Mouse (Mus musculus): ENCODE measurements around the gene Acot9. TPM values are rescaled to one million over a fixed set of nuclear protein-coding genes. Genes with fewer than 3 reads are reported as not detected.

Acot9 gene
- total RNA-seq (2021), result 10 to 100 TPM; 18.8 to 24.1 TPM
- long read RNA-seq, experiment 1, transcript Acot9-201 (15 exons, 1,752 nt), result major isoform, 14 of 17 reads
- long read RNA-seq, experiment 1, partial matches to known transcripts, result 0 of 17 reads
- long read RNA-seq, experiment 1, other reads (novel, unspliced or antisense), result 3 of 17 reads
- long read RNA-seq, experiment 2, transcript Acot9-201 (15 exons, 1,752 nt), result major isoform, 35 of 37 reads
- long read RNA-seq, experiment 2, partial matches to known transcripts, result 0 of 37 reads
- long read RNA-seq, experiment 2, other reads (novel, unspliced or antisense), result 1 of 37 reads

DNA sequence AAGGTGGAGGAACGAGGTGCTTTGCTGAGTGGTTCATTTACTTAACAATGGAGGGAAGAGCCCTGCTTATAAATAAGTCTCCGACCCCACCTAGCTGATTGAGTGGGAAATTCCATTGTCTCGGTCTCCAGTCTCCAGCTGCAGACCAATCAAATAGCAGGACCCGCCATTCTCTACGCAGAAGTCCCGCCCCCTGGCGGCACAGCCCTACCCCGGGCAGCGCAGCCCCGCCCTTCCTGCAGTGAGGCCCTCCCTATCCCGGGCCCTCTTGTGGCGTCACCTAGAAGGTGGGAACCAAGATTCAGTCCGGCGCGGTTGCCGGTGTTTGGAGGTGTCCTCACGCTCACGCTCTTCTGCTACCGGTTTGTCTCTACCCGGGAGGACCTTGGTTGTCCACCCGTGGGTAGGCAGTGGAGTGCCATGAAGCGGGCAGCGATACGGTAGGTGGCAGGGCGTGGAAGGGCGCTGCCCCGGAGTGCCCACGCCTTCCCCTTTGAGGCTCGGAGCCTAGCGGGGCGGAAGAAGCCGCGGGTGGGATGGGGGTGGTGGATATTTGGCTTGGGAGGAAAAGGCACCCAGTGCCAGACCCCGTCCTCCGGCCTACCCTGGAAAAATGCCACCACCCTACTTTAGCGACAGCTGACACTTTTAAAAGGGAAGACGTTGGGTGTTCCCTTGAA is at the start of gene Acot9:
TSS of gene Acot9 (plus strand) at position 209 of the 680 bp plus-strand sequence.
- peak; percentile 79 to 84 for DNase-seq (ENCODE audit: low spot score in 2 of 2)

DNA sequence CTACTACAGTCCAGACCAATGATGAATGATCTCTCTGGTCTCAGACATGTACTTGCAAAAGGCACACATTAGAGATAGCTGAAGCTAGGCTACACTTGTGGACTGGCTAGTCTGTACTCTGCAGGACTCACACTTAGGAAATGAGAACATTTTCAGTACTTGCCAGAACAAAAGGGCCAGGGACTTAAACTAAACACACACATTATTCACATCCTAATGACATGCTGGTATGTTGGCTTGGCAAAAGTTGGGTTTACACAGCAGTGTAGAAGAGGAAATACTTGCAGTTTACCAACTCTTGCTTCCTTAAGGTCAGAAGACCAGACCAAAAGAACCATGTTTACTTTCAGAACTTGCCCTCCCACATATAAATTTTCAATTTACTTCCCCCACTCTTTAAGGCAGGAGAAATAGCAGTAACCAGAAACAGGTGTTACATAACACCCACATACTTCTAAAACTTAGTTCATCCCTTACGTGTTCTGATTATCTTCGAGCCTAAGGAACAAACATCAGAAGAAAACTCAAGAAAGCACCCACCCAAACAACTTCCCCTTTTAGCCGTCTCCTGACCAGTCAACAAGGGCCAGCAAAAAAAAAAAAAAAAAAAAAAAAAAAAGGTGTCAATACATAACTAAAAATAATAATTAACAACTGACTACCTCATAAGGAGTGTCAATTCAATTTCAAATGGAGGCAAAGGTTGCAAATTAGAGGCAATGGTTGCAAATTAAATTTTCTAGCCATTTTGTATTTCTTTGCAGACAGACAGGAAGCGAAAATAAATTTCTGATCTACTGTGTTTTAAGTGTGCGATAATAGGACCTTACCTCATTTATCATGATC is 47.7 kb upstream of the Acot9 start:
- no peak for DNase-seq (ENCODE audit: low spot score in 2 of 2)

DNA sequence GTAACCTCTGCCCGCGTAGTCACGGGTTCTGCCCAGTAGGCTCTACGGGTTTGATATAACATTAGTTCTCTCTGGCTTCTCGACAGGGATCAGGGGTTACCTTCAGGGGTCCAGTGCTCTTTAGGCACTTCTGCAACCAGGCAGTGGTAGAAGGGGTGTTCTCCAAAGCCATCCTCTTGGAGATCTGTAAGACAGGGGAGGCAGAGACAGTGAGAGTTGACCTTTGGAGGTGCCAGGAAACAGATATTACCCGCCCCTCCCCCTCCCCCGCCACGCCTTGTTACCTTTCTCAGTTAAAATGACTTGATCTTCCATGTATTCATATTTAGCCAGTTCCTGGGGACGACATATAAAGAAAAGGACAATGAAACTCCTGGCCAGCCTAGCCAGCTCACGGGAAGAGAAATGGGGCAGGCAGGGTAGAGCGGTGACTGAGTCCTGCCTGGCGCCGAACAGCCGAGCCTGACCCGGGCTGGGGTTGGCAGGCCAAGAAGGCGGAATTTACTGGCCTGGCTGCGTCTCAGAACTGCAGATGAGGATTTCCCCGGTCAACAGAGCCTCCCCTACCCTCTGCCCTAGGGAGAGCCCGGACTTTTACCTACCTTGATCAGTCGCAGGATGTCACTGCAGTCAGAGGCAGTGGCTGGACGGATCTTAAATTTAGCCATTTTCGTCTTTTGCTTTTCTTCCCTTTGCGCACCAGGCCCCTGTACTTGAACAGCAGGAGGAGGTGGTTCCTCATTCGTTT is 46.6 kb upstream of the Acot9 start:
- DNase-seq (ENCODE audit: low spot score in 2 of 2), result peak in 1 of 2 experiments; percentile 1

DNA sequence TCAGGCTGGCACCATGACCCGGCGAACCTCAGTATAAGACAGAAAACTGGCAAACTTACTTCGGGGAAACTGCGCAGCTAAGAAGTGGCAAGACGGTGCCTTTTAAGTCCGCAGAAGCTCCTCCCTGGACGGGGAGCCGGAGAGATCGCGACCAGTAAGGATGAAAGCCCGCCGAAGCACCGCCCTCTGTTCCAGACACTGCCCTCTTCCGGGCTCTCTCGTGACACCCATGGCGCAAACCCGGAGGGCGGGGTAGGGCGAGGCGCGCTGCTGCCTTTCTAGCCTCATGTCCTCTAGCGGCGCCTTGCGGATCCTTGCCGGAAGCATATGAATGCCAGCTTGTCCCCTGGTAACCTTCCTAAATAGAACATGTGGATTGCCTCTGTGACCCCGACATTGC is 46.0 kb upstream of the Acot9 start, which contains the start of gene Sat1:
TSS of gene Sat1 (minus strand) at position 179 of the 400 bp plus-strand sequence.
- DNase-seq (ENCODE audit: low spot score in 2 of 2), result peak; percentile 86 to 90

DNA sequence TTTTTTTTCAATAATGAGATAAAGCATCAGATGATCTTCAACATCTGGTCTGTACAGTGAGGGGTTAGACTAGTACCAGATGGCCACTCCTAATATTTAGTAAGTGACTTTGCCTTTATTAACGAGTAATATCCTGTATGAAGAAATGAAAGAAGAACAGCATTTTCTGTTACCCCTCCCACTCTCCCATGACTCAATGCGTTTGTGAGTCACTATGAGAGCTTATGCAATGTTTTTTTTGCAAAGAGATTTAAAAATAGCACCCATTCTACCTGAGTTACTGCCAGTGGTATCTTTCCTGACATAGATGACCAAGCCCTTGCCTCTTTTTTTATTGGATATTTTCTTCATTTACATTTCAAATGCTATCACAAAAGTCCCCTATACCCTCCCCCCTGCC is 44.0 kb upstream of the Acot9 start:
- DNase-seq (ENCODE audit: low spot score in 2 of 2), result no peak

DNA sequence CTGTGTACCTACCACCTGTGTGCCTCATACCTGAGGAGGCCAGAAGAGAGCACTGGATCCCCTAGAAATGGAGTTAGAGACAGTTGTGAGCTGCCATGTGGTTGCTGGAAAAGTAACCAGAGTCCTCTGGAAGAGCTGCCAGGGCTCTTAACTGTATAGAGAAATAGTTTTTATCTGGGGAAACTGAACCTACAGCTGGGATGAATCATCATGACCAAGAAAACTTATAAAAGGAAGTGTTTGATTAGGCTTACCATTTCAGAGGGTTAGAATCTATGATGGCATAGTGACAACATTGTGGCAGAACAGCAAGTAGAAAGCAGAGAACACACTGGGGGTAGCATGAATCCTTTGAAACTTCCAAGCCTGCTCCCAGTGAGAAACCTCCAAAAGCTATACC is 5.4 kb upstream of the Acot9 start:
- DNase-seq (ENCODE audit: low spot score in 2 of 2), result no peak

DNA sequence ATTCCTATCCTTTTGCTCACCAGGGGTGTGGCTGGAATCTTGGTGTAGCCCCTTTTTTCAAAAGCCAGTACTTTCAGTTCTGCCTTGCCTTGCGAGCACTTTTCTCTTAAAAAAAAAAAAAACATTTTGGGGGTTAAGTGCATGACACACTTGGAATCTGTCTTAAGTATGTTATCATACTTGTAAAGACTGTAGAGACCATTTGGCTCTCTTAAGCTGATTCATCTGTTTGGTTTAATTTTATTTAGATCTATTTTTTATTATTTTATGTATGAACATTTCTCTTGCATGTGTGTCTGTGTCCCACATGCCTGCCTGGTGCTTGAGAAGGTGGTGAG is 641 bp downstream of the Acot9 start:
- no peak for DNase-seq (ENCODE audit: low spot score in 2 of 2)

DNA sequence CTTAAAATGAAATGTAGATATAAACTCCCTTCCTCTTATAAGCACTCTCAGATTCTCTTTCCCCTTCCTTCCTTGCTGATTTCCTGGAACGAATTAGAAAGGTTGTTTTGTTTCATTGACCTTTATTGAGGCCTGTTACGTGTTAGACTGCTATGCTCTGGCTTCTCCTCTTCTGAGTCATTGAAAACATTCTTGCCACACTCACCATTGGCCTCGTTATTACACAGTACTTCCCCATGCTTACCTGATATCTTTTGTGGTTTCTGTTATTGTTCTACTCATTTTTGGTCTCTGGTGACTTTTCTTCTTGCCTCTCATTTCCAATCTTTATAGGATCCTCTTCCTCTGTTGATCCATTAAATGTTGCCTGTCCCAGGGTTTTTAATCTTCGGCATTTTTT is 16.2 kb downstream of the Acot9 start:
- no peak for DNase-seq (ENCODE audit: low spot score in 2 of 2)

DNA sequence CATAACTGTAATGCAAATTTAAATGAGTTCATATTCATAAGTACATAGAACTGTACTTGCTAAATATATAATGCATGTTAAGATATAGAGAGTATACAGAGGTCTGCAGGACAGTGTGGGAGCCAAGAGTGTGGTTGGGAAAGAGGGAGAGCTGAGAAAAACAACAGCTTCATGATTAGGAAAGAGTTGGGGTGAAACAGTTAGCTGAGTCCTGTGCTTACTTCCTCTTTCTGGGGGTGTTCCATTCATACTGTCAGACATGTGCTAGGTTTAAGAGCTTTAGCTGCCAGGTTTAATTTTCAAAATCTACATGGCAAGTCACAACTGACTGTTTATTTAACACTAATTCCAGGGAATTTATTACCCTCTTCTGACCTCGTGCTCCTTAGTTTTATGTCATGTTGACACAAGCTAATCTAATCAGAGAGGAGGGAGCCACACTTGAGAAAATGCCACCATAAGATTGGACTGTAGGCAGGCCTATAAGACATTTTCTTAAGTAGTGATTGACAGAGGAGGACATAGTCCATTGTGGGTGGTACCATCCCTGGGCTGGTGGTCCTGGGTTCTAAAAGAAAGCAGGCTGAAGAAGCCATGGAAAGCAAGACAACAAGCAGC is 18.3 kb downstream of the Acot9 start:
- no peak for DNase-seq (ENCODE audit: low spot score in 2 of 2)

DNA sequence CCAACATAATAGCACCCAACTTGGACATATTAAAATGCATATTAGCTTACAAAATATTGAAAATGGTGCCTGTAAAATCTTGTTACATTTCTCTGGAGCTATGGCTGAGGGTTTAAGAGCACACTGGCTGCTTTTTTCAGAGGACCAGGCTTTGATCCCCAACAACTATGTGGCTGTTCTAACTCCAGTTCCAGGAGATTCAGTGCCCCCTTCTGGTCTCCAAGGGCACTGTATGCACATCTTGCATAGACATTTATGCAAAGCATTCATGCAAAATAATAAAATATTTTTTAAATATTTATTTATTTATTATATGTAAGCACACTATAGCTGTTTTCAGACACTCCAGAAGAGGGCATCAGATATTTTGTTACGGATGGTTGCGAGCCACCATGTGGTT is 44.1 kb downstream of the Acot9 start:
- DNase-seq (ENCODE audit: low spot score in 2 of 2), result no peak

DNA sequence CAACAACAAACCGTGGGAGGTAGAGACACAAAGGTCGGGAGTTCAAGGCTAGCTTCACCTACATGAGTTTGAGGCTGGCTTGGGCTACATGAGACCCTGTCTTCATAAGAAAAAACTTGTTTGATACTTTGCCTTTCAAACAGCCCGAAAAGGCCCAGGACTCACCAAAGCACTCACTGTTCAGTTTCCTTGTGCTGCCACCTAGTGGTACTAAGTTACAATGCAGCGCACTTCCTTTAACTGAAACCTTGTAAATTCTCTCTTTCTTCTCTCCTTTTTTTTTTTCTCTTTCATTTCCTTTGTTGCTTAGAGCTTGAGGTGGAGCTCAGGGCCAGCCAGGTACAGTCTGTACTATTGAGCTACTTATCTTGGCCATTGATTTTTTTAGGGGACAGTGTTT is 55.8 kb downstream of the Acot9 start:
- peak; percentile 12 to 13 for DNase-seq (ENCODE audit: low spot score in 2 of 2)

DNA sequence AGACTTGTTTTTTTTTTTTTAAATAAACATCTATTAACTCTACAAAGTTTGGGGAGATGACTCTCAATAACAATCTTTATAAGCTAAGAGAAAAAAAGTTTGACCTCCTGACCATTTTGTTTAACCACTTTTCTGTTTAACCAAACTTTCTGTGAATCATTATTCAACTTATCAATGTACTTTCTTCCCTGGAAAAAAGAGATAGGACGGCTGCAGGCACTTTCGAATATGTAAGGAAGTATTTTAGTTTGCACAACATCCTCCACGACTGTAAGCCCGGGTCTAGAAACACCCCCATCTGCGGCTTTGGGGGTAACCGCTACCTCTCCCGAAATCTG is 75.3 kb downstream of the Acot9 start:
- no peak for DNase-seq (ENCODE audit: low spot score in 2 of 2)

DNA sequence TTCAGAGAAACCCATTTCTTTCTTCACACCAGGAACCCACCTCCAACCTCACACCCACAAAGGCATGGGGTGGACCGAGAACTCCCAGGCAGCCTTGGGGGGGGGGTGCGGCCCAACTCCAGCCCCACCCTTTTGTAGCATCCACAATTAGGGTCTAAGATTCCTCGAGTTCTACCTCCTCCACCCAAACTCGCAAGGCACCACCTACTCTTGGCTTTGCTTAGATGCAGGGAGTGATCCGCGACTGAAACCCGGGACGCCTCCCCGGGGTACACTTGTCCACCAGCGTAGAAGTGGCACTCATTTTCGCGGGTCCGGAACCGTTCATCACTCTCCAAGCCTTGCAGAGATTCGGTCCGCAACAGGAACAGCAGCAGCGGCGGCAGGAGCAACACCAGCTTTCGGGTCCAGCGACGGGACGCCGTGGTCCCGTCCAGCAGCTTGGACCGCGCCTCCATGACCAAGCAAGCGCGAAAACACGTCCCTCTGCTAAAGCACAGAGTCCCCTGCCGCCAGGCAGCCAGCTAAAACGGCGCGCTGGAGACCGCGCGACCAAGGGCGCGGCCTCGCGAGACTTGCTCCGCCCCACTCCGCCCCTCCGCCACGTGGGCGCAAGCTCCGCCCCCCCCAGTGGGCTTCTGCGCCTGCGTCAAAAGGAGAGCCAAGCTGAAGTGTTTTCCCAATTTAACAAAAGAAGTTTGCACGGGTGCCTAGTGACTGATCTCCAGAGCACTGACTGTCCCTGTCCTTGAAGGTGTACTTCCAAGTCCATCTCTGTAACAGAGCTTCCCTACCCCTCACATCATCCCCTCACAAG is 75.9 kb downstream of the Acot9 start:
- peak; percentile 66 to 73 for DNase-seq (ENCODE audit: low spot score in 2 of 2)

DNA sequence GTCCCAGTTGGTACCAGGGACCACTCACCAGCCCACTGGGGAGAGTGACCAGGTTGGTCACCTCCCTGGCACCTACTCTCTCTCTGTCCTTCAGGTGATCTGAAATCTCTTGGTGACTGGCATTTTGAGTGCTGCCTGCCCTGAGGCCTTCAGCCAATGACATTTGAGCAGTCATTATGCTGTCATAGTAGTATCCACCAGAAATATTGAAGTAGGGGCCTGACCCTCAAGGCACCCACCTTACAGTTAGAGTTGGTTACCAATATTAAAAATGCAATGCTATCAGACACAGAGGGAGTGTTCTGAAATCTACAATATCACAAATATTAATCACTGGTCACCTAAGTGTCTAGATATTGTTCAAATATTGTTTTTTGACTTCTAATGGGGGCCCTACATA is 78.4 kb downstream of the Acot9 start, which contains the start of gene Prdx4:
TSS of gene Prdx4 (minus strand) at position 101 of the 400 bp plus-strand sequence.
- DNase-seq (ENCODE audit: low spot score in 2 of 2), result no peak

DNA sequence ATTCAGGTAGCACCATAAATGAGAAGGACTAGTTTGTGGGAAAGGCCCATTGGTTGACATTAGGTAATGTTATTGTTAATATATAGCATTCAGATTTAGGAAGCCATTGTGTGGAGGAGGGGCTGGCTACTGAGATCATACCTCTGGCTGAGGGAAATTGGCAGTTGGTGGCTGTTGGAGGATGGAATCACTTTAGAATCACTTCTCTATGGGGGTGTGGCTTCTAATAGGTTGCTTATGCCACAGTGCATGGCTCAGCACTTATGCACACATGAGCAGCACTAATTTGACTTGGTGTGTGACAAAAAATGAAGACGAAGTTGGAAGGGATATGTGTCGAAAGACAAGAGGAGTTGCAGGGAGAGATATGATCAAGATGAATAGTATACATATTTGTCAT is 84.0 kb downstream of the Acot9 start:
- no peak for DNase-seq (ENCODE audit: low spot score in 2 of 2)

Other genes starting within 250 kb of the Acot9 start
- gene Magea5, start 199.3 kb upstream of the Acot9 start, total RNA-seq (2021), result not detected
- not detected for gene Magea1, start 172.7 kb upstream of the Acot9 start, total RNA-seq (2021)
- gene Magea2, start 168.8 kb upstream of the Acot9 start, total RNA-seq (2021), result not detected
- gene Cldn34b2, start 134.0 kb upstream of the Acot9 start, total RNA-seq (2021), result not detected
- 10 to 100 TPM; 56.1 to 80.4 TPM for gene Sat1, start 46.0 kb upstream of the Acot9 start, total RNA-seq (2021)
- gene Prdx4, start 78.3 kb downstream of the Acot9 start, total RNA-seq (2021), result 10 to 100 TPM; 17.4 to 22.1 TPM

Measured in layer of hippocampus, postnatal 14 days (tissue).